Mouse (Mus musculus) neural tube, embryonic 15.5 days (tissue): ENCODE measurements around the gene H2al1g. TPM values are rescaled to one million over a fixed set of nuclear protein-coding genes. Genes with fewer than 3 reads are reported as not detected.
"Not testable (repeated sequence)": the region's sequence is repeated elsewhere in the genome, so short reads cannot be mapped to it uniquely, and the experiment has no call there.

Source experiments
- ATAC-seq: fragments of 200-750 bp; cut with Nextera tagmentation; 2 replicates; pipeline ENCODE4 v1.8.0; 2017; ENCODE audit warnings: mild to moderate bottlenecking, moderate TSS enrichment, moderate library complexity; ENCODE audit not compliant: low FRiP score
- H3K27ac ChIP-seq: fragments of 300-500 bp; sonication (generic); replicated peaks from 2 replicates; pipeline ENCODE4 v1.5.1; 2015; ENCODE audit warnings: mild to moderate bottlenecking, inconsistent platforms
- H3K27me3 ChIP-seq: fragments of 300-500 bp; sonication (generic); replicated peaks from 2 replicates; pipeline ENCODE4 v1.6.1; 2015; ENCODE audit warnings: inconsistent platforms
- H3K36me3 ChIP-seq: fragments of 300-500 bp; sonication (generic); 2 replicates; pipeline ENCODE4 v1.6.1; 2015; ENCODE audit warnings: inconsistent platforms
- H3K4me1 ChIP-seq: fragments of 300-500 bp; sonication (generic); 2 replicates; pipeline ENCODE4 v1.6.1; 2015; ENCODE audit warnings: inconsistent platforms
- H3K4me2 ChIP-seq: fragments of 300-500 bp; sonication (generic); 2 replicates; pipeline ENCODE4 v1.6.1; 2015; ENCODE audit warnings: inconsistent platforms, mild to moderate bottlenecking, moderate library complexity
- H3K4me3 ChIP-seq: fragments of 300-500 bp; sonication (generic); replicated peaks from 2 replicates; pipeline ENCODE4 v1.5.1; 2015; ENCODE audit warnings: mild to moderate bottlenecking, inconsistent platforms
- H3K9ac ChIP-seq: fragments of 300-500 bp; sonication (generic); replicated peaks from 2 replicates; pipeline ENCODE4 v1.6.1; 2015; ENCODE audit warnings: mild to moderate bottlenecking, inconsistent platforms
- H3K9me3 ChIP-seq: fragments of 300-500 bp; sonication (generic); replicated peaks from 2 replicates; pipeline ENCODE4 v1.6.1; 2016; ENCODE audit warnings: inconsistent platforms
- whole genome bisulfite sequencing: fragments of 180-500 bp; shearing (Covaris S2); methylation state at CpG from one replicate; pipeline ENCODE4 v1.1.7; 2015; ENCODE audit warnings: mixed read lengths; 5-methylcytosine and 5-hydroxymethylcytosine counted together
- polyA plus RNA-seq: library from polyadenylated mRNA; unstranded; fragments of >200 nt; fragmentation: Nextera tagmentation; extraction: Ambion mirVana; gene quantifications from 2 replicates; pipeline ENCODE4 v1.2.1, GENCODE M21; 2015

Gene H2al1g
- polyA plus RNA-seq, 1 experiment from 2014 or later = not detected

DNA sequence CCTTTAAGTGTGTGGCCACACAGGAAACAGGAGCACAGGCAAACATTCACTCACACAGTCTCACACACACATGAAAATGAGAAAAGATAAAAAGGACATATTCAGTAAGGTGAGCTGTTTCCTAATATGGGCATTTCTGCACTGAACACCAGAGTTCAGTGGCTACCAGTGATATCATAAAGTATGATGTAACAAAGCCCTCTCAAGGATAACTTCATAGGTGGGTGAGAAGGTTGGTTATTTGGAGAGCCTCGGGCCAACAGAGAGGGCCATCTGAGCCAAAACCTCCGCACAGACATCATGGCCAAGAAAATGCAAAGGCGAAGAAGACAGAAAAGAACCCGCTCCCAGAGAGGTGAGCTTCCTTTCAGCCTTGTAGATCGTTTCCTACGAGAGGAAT lies 3.2 kb upstream of the H2al1g start, which contains the start of gene H2al1f:
Gene H2al1f, plus strand, starts transcription at position 301 of the 400 bp plus-strand sequence.
- not testable (repeated sequence) for H3K36me3 ChIP-seq, H3K4me2 ChIP-seq, H3K27ac ChIP-seq, H3K4me1 ChIP-seq, H3K9me3 ChIP-seq, H3K9ac ChIP-seq, ATAC-seq, H3K4me3 ChIP-seq, H3K27me3 ChIP-seq
- WGBS = no CpG with 5 or more reads among the region's 6 CpGs

DNA sequence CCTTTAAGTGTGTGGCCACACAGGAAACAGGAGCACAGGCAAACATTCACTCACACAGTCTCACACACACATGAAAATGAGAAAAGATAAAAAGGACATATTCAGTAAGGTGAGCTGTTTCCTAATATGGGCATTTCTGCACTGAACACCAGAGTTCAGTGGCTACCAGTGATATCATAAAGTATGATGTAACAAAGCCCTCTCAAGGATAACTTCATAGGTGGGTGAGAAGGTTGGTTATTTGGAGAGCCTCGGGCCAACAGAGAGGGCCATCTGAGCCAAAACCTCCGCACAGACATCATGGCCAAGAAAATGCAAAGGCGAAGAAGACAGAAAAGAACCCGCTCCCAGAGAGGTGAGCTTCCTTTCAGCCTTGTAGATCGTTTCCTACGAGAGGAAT lies 3.1 kb downstream of the H2al1g start, which contains the start of gene H2al1h:
Gene H2al1h, plus strand, starts transcription at position 301 of the 400 bp plus-strand sequence.
- not testable (repeated sequence) for ATAC-seq, H3K27me3 ChIP-seq, H3K9me3 ChIP-seq, H3K4me1 ChIP-seq, H3K4me2 ChIP-seq, H3K4me3 ChIP-seq, H3K36me3 ChIP-seq, H3K27ac ChIP-seq, H3K9ac ChIP-seq
- no CpG with 5 or more reads among the region's 6 CpGs for WGBS

DNA sequence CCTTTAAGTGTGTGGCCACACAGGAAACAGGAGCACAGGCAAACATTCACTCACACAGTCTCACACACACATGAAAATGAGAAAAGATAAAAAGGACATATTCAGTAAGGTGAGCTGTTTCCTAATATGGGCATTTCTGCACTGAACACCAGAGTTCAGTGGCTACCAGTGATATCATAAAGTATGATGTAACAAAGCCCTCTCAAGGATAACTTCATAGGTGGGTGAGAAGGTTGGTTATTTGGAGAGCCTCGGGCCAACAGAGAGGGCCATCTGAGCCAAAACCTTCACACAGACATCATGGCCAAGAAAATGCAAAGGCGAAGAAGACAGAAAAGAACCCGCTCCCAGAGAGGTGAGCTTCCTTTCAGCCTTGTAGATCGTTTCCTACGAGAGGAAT lies 6.3 kb downstream of the H2al1g start, which contains the start of gene H2al1i:
Gene H2al1i, plus strand, starts transcription at position 301 of the 400 bp plus-strand sequence.
- not testable (repeated sequence) for H3K9me3 ChIP-seq, ATAC-seq, H3K27me3 ChIP-seq, H3K36me3 ChIP-seq, H3K4me2 ChIP-seq, H3K27ac ChIP-seq, H3K4me1 ChIP-seq, H3K9ac ChIP-seq, H3K4me3 ChIP-seq
- 86% methylated on average over 2 of the region's 5 CpGs for WGBS

- not testable (repeated sequence) for H3K27me3 ChIP-seq, H3K36me3 ChIP-seq, H3K27ac ChIP-seq, H3K9ac ChIP-seq, H3K4me2 ChIP-seq, ATAC-seq, H3K4me1 ChIP-seq, H3K4me3 ChIP-seq, H3K9me3 ChIP-seq
- WGBS = 92% methylated on average over 2 of the region's 2 CpGs
Observed at GRCm38 (mm10) chrX:11327522-11327921, 9.5 kb downstream of the H2al1g start, which contains the start of gene H2al1j. H2al1j (plus strand) TSS chrX:11327822.

DNA sequence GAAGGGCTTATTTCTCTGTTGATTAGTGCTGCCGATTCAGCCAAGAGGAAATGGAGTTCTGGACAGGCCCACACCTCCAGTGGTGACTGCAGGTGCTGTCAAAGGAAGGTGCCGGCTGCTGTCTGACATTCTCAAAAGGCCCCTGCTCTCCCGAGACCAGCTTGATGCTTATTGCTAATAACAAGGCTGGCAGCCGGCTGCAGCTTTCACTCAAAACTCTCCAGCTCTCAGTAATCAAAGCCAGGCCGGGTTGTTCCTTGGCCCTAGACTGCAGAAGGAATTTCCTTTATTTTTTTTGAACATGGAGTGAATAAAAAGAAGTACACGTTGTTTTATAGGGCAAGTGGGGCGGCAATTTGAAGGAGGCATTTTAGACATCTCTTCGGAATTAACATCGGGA lies 27.7 kb downstream of the H2al1g start:
- Histone ChIP-seq H3K9me3 (no peaks in the 10 kb centered on the region), H3K4me1 (no peaks in the 10 kb centered on the region), H3K36me3 (no peaks in the 10 kb centered on the region), H3K9ac (no peak overlapping the region), H3K4me3 (no peak overlapping the region), H3K27me3 (no peaks in the 10 kb centered on the region; the same call in 1 of the 2 replicates), H3K27ac (no peak overlapping the region), H3K4me2 (no peak overlapping the region)
- WGBS = 56% methylated on average over 9 of the region's 9 CpGs
- no peak for ATAC-seq

DNA sequence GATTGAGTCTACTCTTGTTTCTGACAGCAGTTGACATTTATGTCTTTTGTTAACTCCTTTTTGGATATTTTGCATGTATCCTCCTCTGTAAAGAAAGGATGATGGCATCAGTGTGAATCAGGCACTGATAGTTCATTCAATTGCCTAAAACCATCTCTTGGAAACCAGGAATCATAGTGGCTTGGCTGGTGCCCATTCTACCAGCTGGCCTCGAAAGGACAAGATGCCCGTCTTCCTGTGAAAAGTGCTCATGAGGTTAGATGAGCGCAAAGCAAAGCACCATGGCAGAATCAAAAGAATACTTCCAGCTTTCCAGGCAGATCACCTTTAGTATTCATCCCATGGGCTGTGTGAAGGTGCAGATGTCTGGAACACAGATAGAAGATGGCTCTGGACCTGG lies 28.7 kb downstream of the H2al1g start:
- no peak for ATAC-seq
- H3K4me2 ChIP-seq = no peak overlapping the region
- no peaks in the 10 kb centered on the region for H3K9me3 ChIP-seq
- H3K4me3 ChIP-seq = no peak overlapping the region
- H3K27me3 ChIP-seq = no peaks in the 10 kb centered on the region; the same call in 1 of the 2 replicates
- WGBS = 91% methylated on average over 3 of the region's 3 CpGs
- H3K36me3 ChIP-seq = no peaks in the 10 kb centered on the region
- H3K27ac ChIP-seq = no peak overlapping the region
- H3K4me1 ChIP-seq = no peaks in the 10 kb centered on the region
- no peak overlapping the region for H3K9ac ChIP-seq

- WGBS = 87% methylated on average over 6 of the region's 6 CpGs
- no peak for ATAC-seq
- H3K27me3 ChIP-seq = peaks cover 3% of the 10 kb centered on the region; the same call in 1 of the 2 replicates
- H3K4me3 ChIP-seq = no peak overlapping the region
- H3K9me3 ChIP-seq = no peaks in the 10 kb centered on the region
- H3K4me1 ChIP-seq = no peaks in the 10 kb centered on the region
- no peak overlapping the region for H3K27ac ChIP-seq
- no peak overlapping the region for H3K4me2 ChIP-seq
- no peak overlapping the region for H3K9ac ChIP-seq
- no peaks in the 10 kb centered on the region for H3K36me3 ChIP-seq
Observed at GRCm38 (mm10) chrX:11360823-11361222, 42.8 kb downstream of the H2al1g start.

GRCm38 (mm10) chrX:11361261-11361660 lies 43.2 kb downstream of the H2al1g start:
- Histone ChIP-seq H3K4me1 (no peaks in the 10 kb centered on the region), H3K36me3 (no peaks in the 10 kb centered on the region), H3K4me3 (no peak overlapping the region), H3K4me2 (no peak overlapping the region), H3K9me3 (no peaks in the 10 kb centered on the region), H3K27me3 (peaks cover 3% of the 10 kb centered on the region; the same call in 1 of the 2 replicates), H3K27ac (no peak overlapping the region), H3K9ac (no peak overlapping the region)
- WGBS = 87% methylated on average over 2 of the region's 2 CpGs
- ATAC-seq = no peak

- H3K4me1 ChIP-seq = no peaks in the 10 kb centered on the region
- peaks cover 3% of the 10 kb centered on the region; the same call in 1 of the 2 replicates for H3K27me3 ChIP-seq
- no peak overlapping the region for H3K9ac ChIP-seq
- no peak overlapping the region for H3K27ac ChIP-seq
- WGBS = 43% methylated on average over 6 of the region's 6 CpGs
- H3K4me3 ChIP-seq = no peak overlapping the region
- no peak for ATAC-seq
- H3K9me3 ChIP-seq = no peaks in the 10 kb centered on the region
- no peaks in the 10 kb centered on the region for H3K36me3 ChIP-seq
- H3K4me2 ChIP-seq = no peak overlapping the region
Observed at GRCm38 (mm10) chrX:11363890-11364289, 45.8 kb downstream of the H2al1g start.

DNA sequence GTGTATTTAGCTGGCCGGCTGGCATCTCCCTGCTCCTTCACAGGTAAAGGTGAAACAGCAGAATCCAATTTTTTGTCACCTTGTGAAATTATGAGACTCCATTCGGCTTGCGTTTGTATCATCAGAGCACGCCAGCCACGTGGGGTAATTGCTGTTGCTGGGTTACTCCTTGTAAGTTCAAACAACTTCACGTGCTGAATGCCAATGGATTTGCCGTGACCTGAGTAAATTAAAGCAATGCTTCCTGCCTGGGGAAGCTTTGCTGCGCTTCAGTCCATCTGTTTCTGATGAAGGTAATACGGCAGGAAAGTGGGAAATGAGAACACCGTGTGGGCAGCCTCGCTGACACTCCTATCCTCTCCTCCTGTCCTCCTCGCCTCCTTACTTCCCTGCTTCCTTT lies 47.1 kb downstream of the H2al1g start:
- no peak overlapping the region for H3K27ac ChIP-seq
- ATAC-seq = no peak
- no peaks in the 10 kb centered on the region for H3K4me1 ChIP-seq
- H3K9ac ChIP-seq = no peak overlapping the region
- no peak overlapping the region for H3K4me3 ChIP-seq
- 47% methylated on average over 12 of the region's 12 CpGs for WGBS
- peaks cover 3% of the 10 kb centered on the region; the same call in 1 of the 2 replicates for H3K27me3 ChIP-seq
- no peaks in the 10 kb centered on the region for H3K9me3 ChIP-seq
- H3K4me2 ChIP-seq = no peak overlapping the region
- no peaks in the 10 kb centered on the region for H3K36me3 ChIP-seq
